8 mouse cellular contexts compared by ENCODE assay signal in genomic region chr5:92353517-92353916, GRCm38 (mm10). TPM values are rescaled to one million over a fixed set of nuclear protein-coding genes. Genes with fewer than 3 reads are reported as not detected.
DNase-seq lines count a peak whose midpoint lies in the region; ATAC-seq lines count a peak whose summit lies in the region.

No protein-coding gene starts in this region.

- 65% methylated on average over 11 of the region's 11 CpGs for WGBS in hindbrain, embryonic 14.5 days
- 65% methylated on average over 11 of the region's 11 CpGs for WGBS in hindbrain, embryonic 10.5 days
- WGBS in kidney, embryonic 15.5 days, result 51% methylated on average over 11 of the region's 11 CpGs

- no peaks in the 10 kb centered on the region for H3K27me3 ChIP-seq in hindbrain, embryonic 14.5 days (ENCODE audit: control insufficient read depth, insufficient read depth, low read length)
- peaks cover 7% of the 10 kb centered on the region for H3K27me3 ChIP-seq in hindbrain, embryonic 10.5 days (ENCODE audit: insufficient read depth, poor library complexity, severe bottlenecking)
- no peaks in the 10 kb centered on the region for H3K27me3 ChIP-seq in kidney, embryonic 15.5 days

- peak overlapping the region; percentile 19; the same call in 1 of the 2 replicates for H3K4me2 ChIP-seq in hindbrain, embryonic 14.5 days (replicated peaks)
- H3K4me2 ChIP-seq in kidney, embryonic 15.5 days, result peak overlapping the region; percentile 41

- no peaks in the 10 kb centered on the region for H3K9me3 ChIP-seq in hindbrain, embryonic 14.5 days (ENCODE audit: control insufficient read depth, low read length)
- H3K9me3 ChIP-seq in hindbrain, embryonic 10.5 days, result no peaks in the 10 kb centered on the region
- no peaks in the 10 kb centered on the region for H3K9me3 ChIP-seq in kidney, embryonic 15.5 days (replicated peaks)

- no peaks in the 10 kb centered on the region for H3K36me3 ChIP-seq in hindbrain, embryonic 14.5 days (replicated peaks; ENCODE audit: control insufficient read depth, insufficient read depth)
- H3K36me3 ChIP-seq in hindbrain, embryonic 10.5 days, result no peaks in the 10 kb centered on the region
- no peaks in the 10 kb centered on the region for H3K36me3 ChIP-seq in kidney, embryonic 15.5 days

- ATAC-seq in hindbrain, embryonic 14.5 days (ENCODE audit: low FRiP score), result no peak
- ATAC-seq in activated CD4-positive, CD25-positive, alpha-beta regulatory T cell, adult 4 months, result peak; percentile 84
- ATAC-seq in kidney, embryonic 15.5 days (replicated peaks; ENCODE audit: low FRiP score), result no peak

- intact Hi-C loops in left cerebral cortex, postnatal 4 days (cut with DNase I), result no loop called here

- no peak overlapping the region for H3K9ac ChIP-seq in hindbrain, embryonic 14.5 days
- no peak overlapping the region for H3K9ac ChIP-seq in kidney, embryonic 15.5 days

- no peak for DNase-seq in hindbrain, embryonic 14.5 days (ENCODE audit: low spot score)
- DNase-seq in hindbrain, embryonic 10.5 days (ENCODE audit: low spot score), result no peak
- peak; percentile 57 for DNase-seq in gastrocnemius, postnatal 25 days
- peak; percentile 49 for DNase-seq in lung, postnatal 4 days
- DNase-seq in thymus, postnatal 0 days (ENCODE audit: low spot score), result peak; percentile 27
- no peak for DNase-seq in left cerebral cortex, postnatal 4 days

- H3K4me3 ChIP-seq in hindbrain, embryonic 14.5 days (replicated peaks; ENCODE audit: low read length), result no peak overlapping the region
- no peak overlapping the region for H3K4me3 ChIP-seq in hindbrain, embryonic 10.5 days
- peak overlapping the region; percentile 28 for H3K4me3 ChIP-seq in kidney, embryonic 15.5 days (replicated peaks)

- H3K27ac ChIP-seq in hindbrain, embryonic 14.5 days, result no peak overlapping the region
- no peak overlapping the region for H3K27ac ChIP-seq in hindbrain, embryonic 10.5 days
- no peak overlapping the region for H3K27ac ChIP-seq in kidney, embryonic 15.5 days

- H3K4me1 ChIP-seq in hindbrain, embryonic 14.5 days (replicated peaks; ENCODE audit: control insufficient read depth, insufficient read depth, low read length), result no peaks in the 10 kb centered on the region
- peaks cover 8% of the 10 kb centered on the region; the same call in 1 of the 2 replicates for H3K4me1 ChIP-seq in hindbrain, embryonic 10.5 days (replicated peaks)
- H3K4me1 ChIP-seq in kidney, embryonic 15.5 days, result peaks cover 9% of the 10 kb centered on the region

RNA-seq across cellular contexts. Expression of gene Cxcl10, which starts 4.8 kb away (rescaled TPM):
- 0.24 TPM in 1 of 2 replicates, not detected in the other for polyA plus RNA-seq in hindbrain, embryonic 14.5 days (2014; fragmentation: Nextera tagmentation; extraction: Ambion mirVana)
- polyA plus RNA-seq in hindbrain, embryonic 10.5 days (2016; fragmentation: Nextera tagmentation; extraction: Ambion mirVana), result 0.20 and 0.77 TPM in 2 replicates
- 10 to 100 TPM; 10.2 to 27.1 TPM for polyA plus RNA-seq in activated CD4-positive, CD25-positive, alpha-beta regulatory T cell, adult 4 months (2017; shearing (Covaris generic))
- not detected for total RNA-seq in gastrocnemius, postnatal 25 days (2021)
- polyA plus RNA-seq in kidney, embryonic 15.5 days (2015; fragmentation: Nextera tagmentation; extraction: Ambion mirVana), result 0.72 and 1.4 TPM in 2 replicates
- polyA plus RNA-seq in thymus, postnatal 0 days (2015; fragmentation: Nextera tagmentation; extraction: Ambion mirVana), result 96.0 and 127 TPM in 2 replicates
- not detected for total RNA-seq in left cerebral cortex, postnatal 4 days (2021)

RNA-seq across cellular contexts. Expression of gene Art3, which starts 21.9 kb away (rescaled TPM):
- 6.0 and 9.3 TPM in 2 replicates for polyA plus RNA-seq in hindbrain, embryonic 14.5 days (2014; fragmentation: Nextera tagmentation; extraction: Ambion mirVana)
- polyA plus RNA-seq in hindbrain, embryonic 10.5 days (2016; fragmentation: Nextera tagmentation; extraction: Ambion mirVana), result 1.6 and 2.7 TPM in 2 replicates
- 1 to 10 TPM; 7.7 to 9.8 TPM for polyA plus RNA-seq in activated CD4-positive, CD25-positive, alpha-beta regulatory T cell, adult 4 months (2017; shearing (Covaris generic))
- total RNA-seq in gastrocnemius, postnatal 25 days (2021), result 100 to 1,000 TPM; 365 to 392 TPM
- polyA plus RNA-seq in kidney, embryonic 15.5 days (2015; fragmentation: Nextera tagmentation; extraction: Ambion mirVana), result 3.0 and 3.9 TPM in 2 replicates
- polyA plus RNA-seq in thymus, postnatal 0 days (2015; fragmentation: Nextera tagmentation; extraction: Ambion mirVana), result 4.2 and 6.5 TPM in 2 replicates
- total RNA-seq in left cerebral cortex, postnatal 4 days (2021), result 1 to 10 TPM; 4.1 to 5.6 TPM

RNA-seq across cellular contexts. Expression of gene Cxcl9, which starts 25.6 kb away (rescaled TPM):
- not detected in 2 replicates for polyA plus RNA-seq in hindbrain, embryonic 14.5 days (2014; fragmentation: Nextera tagmentation; extraction: Ambion mirVana)
- polyA plus RNA-seq in hindbrain, embryonic 10.5 days (2016; fragmentation: Nextera tagmentation; extraction: Ambion mirVana), result not detected in 2 replicates
- under 1 TPM in 1 of 2 experiments, not detected in 1; 0.20 TPM for polyA plus RNA-seq in activated CD4-positive, CD25-positive, alpha-beta regulatory T cell, adult 4 months (2017; shearing (Covaris generic))
- under 1 TPM; 0.20 to 0.86 TPM for total RNA-seq in gastrocnemius, postnatal 25 days (2021)
- polyA plus RNA-seq in kidney, embryonic 15.5 days (2015; fragmentation: Nextera tagmentation; extraction: Ambion mirVana), result not detected in 2 replicates
- polyA plus RNA-seq in thymus, postnatal 0 days (2015; fragmentation: Nextera tagmentation; extraction: Ambion mirVana), result 2.9 and 4.2 TPM in 2 replicates
- not detected for total RNA-seq in left cerebral cortex, postnatal 4 days (2021)

RNA-seq across cellular contexts. Expression of gene Sdad1, which starts 43.2 kb away (rescaled TPM):
- polyA plus RNA-seq in hindbrain, embryonic 14.5 days (2014; fragmentation: Nextera tagmentation; extraction: Ambion mirVana), result 28.5 and 29.3 TPM in 2 replicates
- polyA plus RNA-seq in hindbrain, embryonic 10.5 days (2016; fragmentation: Nextera tagmentation; extraction: Ambion mirVana), result 35.3 and 53.7 TPM in 2 replicates
- polyA plus RNA-seq in activated CD4-positive, CD25-positive, alpha-beta regulatory T cell, adult 4 months (2017; shearing (Covaris generic)), result 10 to 100 TPM; 37.7 to 41.4 TPM
- total RNA-seq in gastrocnemius, postnatal 25 days (2021), result 10 to 100 TPM; 15.0 to 15.7 TPM
- polyA plus RNA-seq in kidney, embryonic 15.5 days (2015; fragmentation: Nextera tagmentation; extraction: Ambion mirVana), result 45.7 and 47.9 TPM in 2 replicates
- 35.5 and 41.4 TPM in 2 replicates for polyA plus RNA-seq in thymus, postnatal 0 days (2015; fragmentation: Nextera tagmentation; extraction: Ambion mirVana)
- total RNA-seq in left cerebral cortex, postnatal 4 days (2021), result 10 to 100 TPM; 28.2 to 31.0 TPM

Comparison
In these comparisons a context has a peak if more than half of its experiments do, and no peak if none do; other contexts are left out.
1. DNase-seq: peak in gastrocnemius, postnatal 25 days (single experiment), lung, postnatal 4 days (2 of 2) and thymus, postnatal 0 days (single experiment); none in hindbrain, embryonic 14.5 days (single experiment), hindbrain, embryonic 10.5 days (single experiment) and left cerebral cortex, postnatal 4 days (single experiment).